Mouse (Mus musculus): ENCODE measurements around the gene Nedd9. TPM values are rescaled to one million over a fixed set of nuclear protein-coding genes. Genes with fewer than 3 reads are reported as not detected.

The Nedd9 gene
- polyA plus RNA-seq, 1 experiment from 2014 or later = 15.8 TPM

GRCm38 (mm10) chr13:41410191-41411074, 76.7 kb downstream of the Nedd9 start:
- Histone ChIP-seq H3K9me3 (no peaks in the 10 kb centered on the region), H3K27me3 (ENCODE audit: insufficient read depth, poor library complexity, severe bottlenecking) (peaks cover 5% of the 10 kb centered on the region), H3K4me1 (peaks cover 8% of the 10 kb centered on the region; the same call in 1 of the 2 replicates), H3K36me3 (no peaks in the 10 kb centered on the region), H3K27ac (no peak overlapping the region), H3K4me3 (no peak overlapping the region)
- no peak for DNase-seq (ENCODE audit: low spot score)
- WGBS = 69% methylated on average over 13 of the region's 13 CpGs

GRCm38 (mm10) chr13:41409291-41409690, 77.9 kb downstream of the Nedd9 start:
- DNase-seq (ENCODE audit: low spot score) = no peak
- H3K27ac ChIP-seq = no peak overlapping the region
- H3K27me3 ChIP-seq (ENCODE audit: insufficient read depth, poor library complexity, severe bottlenecking) = peaks cover 5% of the 10 kb centered on the region
- no peaks in the 10 kb centered on the region for H3K9me3 ChIP-seq
- WGBS = 68% methylated on average over 3 of the region's 3 CpGs
- peaks cover 8% of the 10 kb centered on the region; the same call in 1 of the 2 replicates for H3K4me1 ChIP-seq
- no peaks in the 10 kb centered on the region for H3K36me3 ChIP-seq
- H3K4me3 ChIP-seq = no peak overlapping the region

GRCm38 (mm10) chr13:41408374-41408952, 78.7 kb downstream of the Nedd9 start:
- Histone ChIP-seq H3K27ac (no peak overlapping the region), H3K9me3 (no peaks in the 10 kb centered on the region), H3K4me3 (no peak overlapping the region), H3K27me3 (ENCODE audit: insufficient read depth, poor library complexity, severe bottlenecking) (peaks cover 5% of the 10 kb centered on the region), H3K4me1 (peaks cover 8% of the 10 kb centered on the region; the same call in 1 of the 2 replicates), H3K36me3 (no peaks in the 10 kb centered on the region)
- whole genome bisulfite sequencing = 84% methylated on average over 10 of the region's 10 CpGs
- no peak for DNase-seq (ENCODE audit: low spot score)

- Histone ChIP-seq H3K4me3 (no peak overlapping the region), H3K4me1 (peaks cover 8% of the 10 kb centered on the region; the same call in 1 of the 2 replicates), H3K27me3 (ENCODE audit: insufficient read depth, poor library complexity, severe bottlenecking) (peaks cover 5% of the 10 kb centered on the region), H3K27ac (no peak overlapping the region), H3K9me3 (no peaks in the 10 kb centered on the region), H3K36me3 (no peaks in the 10 kb centered on the region)
- 96% methylated on average over 5 of the region's 5 CpGs for WGBS
- no peak for DNase-seq (ENCODE audit: low spot score)
Observed at GRCm38 (mm10) chr13:41405009-41405408, 82.2 kb downstream of the Nedd9 start.

GRCm38 (mm10) chr13:41403838-41404237, 83.3 kb downstream of the Nedd9 start:
- Histone ChIP-seq H3K4me1 (peaks cover 1% of the 10 kb centered on the region; the same call in 1 of the 2 replicates), H3K36me3 (no peaks in the 10 kb centered on the region), H3K9me3 (no peaks in the 10 kb centered on the region), H3K27me3 (ENCODE audit: insufficient read depth, poor library complexity, severe bottlenecking) (peaks cover 5% of the 10 kb centered on the region), H3K4me3 (no peak overlapping the region), H3K27ac (no peak overlapping the region)
- 77% methylated on average over 6 of the region's 6 CpGs for WGBS
- DNase-seq (ENCODE audit: low spot score) = no peak

- H3K27me3 ChIP-seq (ENCODE audit: insufficient read depth, poor library complexity, severe bottlenecking) = no peaks in the 10 kb centered on the region
- no peak for DNase-seq (ENCODE audit: low spot score)
- no peak overlapping the region for H3K4me3 ChIP-seq
- H3K27ac ChIP-seq = no peak overlapping the region
- no peaks in the 10 kb centered on the region for H3K36me3 ChIP-seq
- WGBS = 71% methylated on average over 6 of the region's 6 CpGs
- no peaks in the 10 kb centered on the region for H3K4me1 ChIP-seq
- H3K9me3 ChIP-seq = no peaks in the 10 kb centered on the region
Observed at GRCm38 (mm10) chr13:41402441-41403003, 84.6 kb downstream of the Nedd9 start.

- DNase-seq (ENCODE audit: low spot score) = no peak
- Histone ChIP-seq H3K4me1 (no peaks in the 10 kb centered on the region), H3K27me3 (ENCODE audit: insufficient read depth, poor library complexity, severe bottlenecking) (no peaks in the 10 kb centered on the region), H3K36me3 (no peaks in the 10 kb centered on the region), H3K9me3 (no peaks in the 10 kb centered on the region), H3K27ac (no peak overlapping the region), H3K4me3 (no peak overlapping the region)
- WGBS = 66% methylated on average over 6 of the region's 6 CpGs
Observed at GRCm38 (mm10) chr13:41401775-41402174, 85.4 kb downstream of the Nedd9 start.

- no peaks in the 10 kb centered on the region for H3K27me3 ChIP-seq (ENCODE audit: insufficient read depth, poor library complexity, severe bottlenecking)
- H3K4me1 ChIP-seq = no peaks in the 10 kb centered on the region
- no peaks in the 10 kb centered on the region for H3K36me3 ChIP-seq
- H3K4me3 ChIP-seq = no peak overlapping the region
- 71% methylated on average over 3 of the region's 3 CpGs for WGBS
- DNase-seq (ENCODE audit: low spot score) = no peak
- H3K27ac ChIP-seq = no peak overlapping the region
- no peaks in the 10 kb centered on the region for H3K9me3 ChIP-seq
Observed at GRCm38 (mm10) chr13:41400289-41400688, 86.9 kb downstream of the Nedd9 start.

GRCm38 (mm10) chr13:41392191-41392590, 95.0 kb downstream of the Nedd9 start:
- DNase-seq (ENCODE audit: low spot score) = no peak
- Histone ChIP-seq H3K27me3 (ENCODE audit: insufficient read depth, poor library complexity, severe bottlenecking) (no peaks in the 10 kb centered on the region), H3K4me1 (no peaks in the 10 kb centered on the region), H3K27ac (no peak overlapping the region), H3K36me3 (no peaks in the 10 kb centered on the region), H3K9me3 (no peaks in the 10 kb centered on the region), H3K4me3 (no peak overlapping the region)
- 79% methylated on average over 2 of the region's 2 CpGs for WGBS

- Histone ChIP-seq H3K36me3 (no peaks in the 10 kb centered on the region), H3K9me3 (no peaks in the 10 kb centered on the region), H3K27ac (no peak overlapping the region), H3K27me3 (ENCODE audit: insufficient read depth, poor library complexity, severe bottlenecking) (no peaks in the 10 kb centered on the region), H3K4me3 (no peak overlapping the region), H3K4me1 (peaks cover 5% of the 10 kb centered on the region; the same call in 1 of the 2 replicates)
- WGBS = 92% methylated on average over 2 of the region's 2 CpGs
- DNase-seq (ENCODE audit: low spot score) = no peak
Observed at GRCm38 (mm10) chr13:41390698-41391097, 96.5 kb downstream of the Nedd9 start.

GRCm38 (mm10) chr13:41386581-41386980, 100.6 kb downstream of the Nedd9 start:
- DNase-seq (ENCODE audit: low spot score) = no peak
- Histone ChIP-seq H3K27ac (no peak overlapping the region), H3K36me3 (no peaks in the 10 kb centered on the region), H3K4me1 (peaks cover 5% of the 10 kb centered on the region; the same call in 1 of the 2 replicates), H3K27me3 (ENCODE audit: insufficient read depth, poor library complexity, severe bottlenecking) (no peaks in the 10 kb centered on the region), H3K4me3 (no peak overlapping the region), H3K9me3 (no peaks in the 10 kb centered on the region)
- WGBS = 53% methylated on average over 4 of the region's 4 CpGs

GRCm38 (mm10) chr13:41384896-41385295, 102.3 kb downstream of the Nedd9 start:
- Histone ChIP-seq H3K9me3 (no peaks in the 10 kb centered on the region), H3K4me3 (no peak overlapping the region), H3K36me3 (no peaks in the 10 kb centered on the region), H3K4me1 (peaks cover 5% of the 10 kb centered on the region; the same call in 1 of the 2 replicates), H3K27me3 (ENCODE audit: insufficient read depth, poor library complexity, severe bottlenecking) (no peaks in the 10 kb centered on the region), H3K27ac (no peak overlapping the region)
- DNase-seq (ENCODE audit: low spot score) = no peak
- WGBS = 70% methylated on average over 4 of the region's 4 CpGs

GRCm38 (mm10) chr13:41382635-41383034, 104.5 kb downstream of the Nedd9 start:
- Histone ChIP-seq H3K27ac (no peak overlapping the region), H3K4me3 (no peak overlapping the region), H3K36me3 (no peaks in the 10 kb centered on the region), H3K4me1 (peaks cover 5% of the 10 kb centered on the region; the same call in 1 of the 2 replicates), H3K27me3 (ENCODE audit: insufficient read depth, poor library complexity, severe bottlenecking) (0 out of 2 replicates have a peak, but pooled peaks cover 5% of the 10 kb centered on the region), H3K9me3 (no peaks in the 10 kb centered on the region)
- no peak for DNase-seq (ENCODE audit: low spot score)

All from heart, embryonic 10.5 days (tissue).